Mouse (Mus musculus): ENCODE measurements around the gene Topors. TPM values are rescaled to one million over a fixed set of nuclear protein-coding genes. Genes with fewer than 3 reads are reported as not detected.

Topors gene
- polyA plus RNA-seq, 1 experiment from 2014 or later: 48.3 TPM

DNA sequence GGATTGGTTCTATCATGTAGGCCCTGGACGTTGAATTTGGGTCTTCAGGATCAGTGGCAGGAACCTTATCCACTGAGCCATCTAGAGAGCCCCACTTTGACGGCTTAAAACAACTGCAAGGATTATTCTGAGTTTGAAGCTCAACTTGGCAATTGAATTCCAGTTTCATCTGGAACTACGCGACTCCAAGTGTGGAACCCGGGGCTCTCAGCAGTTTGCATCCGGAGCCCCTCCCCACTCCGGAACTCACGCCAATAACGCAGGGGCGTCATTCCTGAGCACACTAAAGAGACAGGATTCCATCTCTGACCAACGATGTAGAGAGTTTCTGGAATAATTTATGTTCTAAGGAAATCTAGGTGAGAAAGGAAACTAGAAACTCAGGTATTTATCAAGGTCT, 42.5 kb downstream of the Topors start:
- WGBS: 89% methylated on average over 11 of the region's 11 CpGs
- H3K9ac ChIP-seq: no peak overlapping the region
- H3K27me3 ChIP-seq: no peaks in the 10 kb centered on the region
- H3K36me3 ChIP-seq: no peaks in the 10 kb centered on the region; the same call in 1 of the 2 replicates
- no peaks in the 10 kb centered on the region for H3K9me3 ChIP-seq
- no peaks in the 10 kb centered on the region for H3K4me1 ChIP-seq
- no peak overlapping the region for H3K4me3 ChIP-seq
- no peak for ATAC-seq (ENCODE audit: insufficient number of reproducible peaks, insufficient read depth, low FRiP score, low TSS enrichment, low read depth)
- H3K4me2 ChIP-seq: no peak overlapping the region
- H3K27ac ChIP-seq: no peak overlapping the region

DNA sequence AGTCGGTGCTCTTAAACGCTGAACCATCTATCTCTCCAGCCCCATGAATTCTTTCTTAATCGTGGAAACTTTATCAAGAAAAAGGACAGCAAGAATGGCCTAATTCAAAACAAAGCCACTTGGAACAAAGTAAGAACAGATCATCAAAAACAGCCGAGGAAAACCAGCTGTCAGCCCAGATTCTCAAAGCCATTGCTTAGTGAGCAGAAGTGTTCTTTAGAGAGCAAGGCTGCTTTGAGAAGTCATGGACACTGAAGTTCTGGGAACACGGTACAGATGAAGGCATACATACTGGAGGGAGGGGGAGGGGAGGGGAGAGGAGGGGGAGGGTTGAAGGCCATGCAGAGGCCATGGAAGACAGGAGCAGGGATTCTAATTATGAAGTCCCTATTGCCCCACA, 43.6 kb downstream of the Topors start:
- no peak overlapping the region for H3K4me2 ChIP-seq
- H3K4me1 ChIP-seq: no peaks in the 10 kb centered on the region
- no peak overlapping the region for H3K27ac ChIP-seq
- H3K4me3 ChIP-seq: no peak overlapping the region
- H3K9me3 ChIP-seq: no peaks in the 10 kb centered on the region
- ATAC-seq (ENCODE audit: insufficient number of reproducible peaks, insufficient read depth, low FRiP score, low TSS enrichment, low read depth): no peak
- no peak overlapping the region for H3K9ac ChIP-seq
- 55% methylated on average over 5 of the region's 5 CpGs for WGBS
- peaks cover 7% of the 10 kb centered on the region; the same call in 1 of the 2 replicates for H3K27me3 ChIP-seq
- H3K36me3 ChIP-seq: no peaks in the 10 kb centered on the region; the same call in 1 of the 2 replicates

DNA sequence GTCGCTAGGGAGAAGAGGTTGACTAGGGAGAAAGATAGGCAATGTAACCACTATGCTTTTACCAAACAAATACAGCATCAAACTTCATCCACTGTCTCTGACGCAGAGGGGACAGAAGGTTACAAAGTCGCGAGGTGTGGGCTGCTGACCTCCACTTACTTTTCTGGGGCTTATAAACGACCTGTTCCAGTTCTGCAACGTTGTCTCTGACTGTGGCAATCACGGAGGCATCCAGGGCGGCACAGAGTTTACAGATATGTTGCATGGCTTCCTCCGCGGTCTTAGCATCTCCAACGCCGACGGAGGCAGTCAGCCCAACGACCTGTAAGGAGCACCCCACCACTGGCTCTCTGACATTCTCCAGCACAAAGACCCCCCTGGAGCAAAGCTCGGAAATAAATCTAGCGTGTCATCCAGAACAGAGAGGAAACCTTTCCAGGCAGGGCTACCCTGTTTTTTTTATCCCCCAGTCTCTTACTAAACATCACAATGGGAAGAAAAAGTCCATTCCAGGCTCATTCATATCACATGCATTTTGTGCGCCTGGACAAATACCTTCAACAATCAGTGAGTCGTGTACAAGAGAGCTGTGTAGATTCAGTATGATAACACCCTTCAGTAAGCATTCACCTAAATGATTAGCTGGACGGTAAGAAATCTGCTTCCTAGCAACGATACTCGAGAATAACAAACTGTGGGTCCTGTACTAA, 47.6 kb downstream of the Topors start:
- ATAC-seq (ENCODE audit: insufficient number of reproducible peaks, insufficient read depth, low FRiP score, low TSS enrichment, low read depth): no peak
- Histone ChIP-seq H3K27me3 (peaks cover 14% of the 10 kb centered on the region; the same call in 1 of the 2 replicates), H3K27ac (no peak overlapping the region), H3K4me2 (no peak overlapping the region), H3K4me3 (no peak overlapping the region), H3K9me3 (no peaks in the 10 kb centered on the region), H3K4me1 (no peaks in the 10 kb centered on the region), H3K36me3 (no peaks in the 10 kb centered on the region; the same call in 1 of the 2 replicates), H3K9ac (no peak overlapping the region)
- 52% methylated on average over 21 of the region's 21 CpGs for WGBS

DNA sequence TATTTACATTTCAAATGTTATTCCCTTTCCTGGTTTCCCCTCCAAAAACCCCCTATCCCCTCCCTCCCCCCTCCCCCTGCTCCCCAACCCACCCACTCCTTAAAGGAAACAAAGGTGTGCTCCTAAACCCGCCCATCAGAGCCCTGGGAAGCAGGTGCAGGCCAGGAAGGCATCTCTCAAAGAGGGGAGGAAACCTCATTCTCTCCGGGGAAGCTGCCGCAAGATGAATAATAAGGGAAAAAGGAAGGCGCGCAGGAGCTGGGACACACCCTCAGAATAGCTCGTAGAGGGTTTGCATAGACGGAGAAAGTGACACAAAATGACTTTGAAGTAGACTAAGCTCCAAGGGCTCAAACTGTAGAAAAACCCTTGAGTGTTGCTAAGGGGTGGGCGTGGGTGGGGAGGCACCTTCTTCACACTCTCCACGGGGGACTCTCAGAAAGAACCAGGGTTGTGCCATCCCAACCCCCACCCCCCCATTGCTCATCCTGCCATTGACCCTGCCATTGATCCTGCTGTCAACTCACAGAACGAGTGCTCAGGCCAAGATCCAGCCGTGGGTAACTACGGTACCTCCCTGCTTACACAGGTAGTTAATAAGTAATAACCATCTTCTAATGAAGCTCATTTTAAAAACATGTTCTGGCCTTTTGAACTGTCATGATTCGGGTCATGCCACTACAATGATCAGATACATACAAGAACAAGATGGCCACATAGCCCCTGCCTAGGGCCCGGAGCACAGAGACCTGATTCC, 48.5 kb downstream of the Topors start:
- H3K27ac ChIP-seq: no peak overlapping the region
- H3K4me3 ChIP-seq: no peak overlapping the region
- no peaks in the 10 kb centered on the region for H3K9me3 ChIP-seq
- WGBS: 40% methylated on average over 14 of the region's 14 CpGs
- peaks cover 14% of the 10 kb centered on the region; the same call in 1 of the 2 replicates for H3K27me3 ChIP-seq
- no peak overlapping the region for H3K9ac ChIP-seq
- no peak overlapping the region for H3K4me2 ChIP-seq
- H3K36me3 ChIP-seq: no peaks in the 10 kb centered on the region; the same call in 1 of the 2 replicates
- no peaks in the 10 kb centered on the region for H3K4me1 ChIP-seq
- ATAC-seq (ENCODE audit: insufficient number of reproducible peaks, insufficient read depth, low FRiP score, low TSS enrichment, low read depth): no peak

DNA sequence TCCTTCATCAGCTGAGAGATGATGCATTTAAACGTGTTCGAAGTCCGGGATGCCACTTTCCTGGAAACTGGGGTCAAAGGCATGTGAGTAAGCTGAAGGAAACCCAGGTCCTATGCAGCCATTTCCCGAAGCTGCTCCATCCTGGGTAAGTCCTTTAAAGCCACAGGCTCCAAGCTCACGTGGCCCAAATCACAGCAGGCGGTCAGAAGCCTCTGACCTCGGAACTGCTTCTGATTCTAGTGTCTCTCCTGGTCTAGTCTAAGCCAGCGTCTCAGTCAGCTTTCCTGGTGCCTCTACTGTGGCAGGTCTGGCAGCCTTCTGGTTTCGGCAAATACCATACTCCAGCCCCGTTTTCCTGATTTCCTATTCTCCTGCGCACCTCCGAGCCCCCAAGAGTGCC, 49.2 kb downstream of the Topors start:
- Histone ChIP-seq H3K4me2 (no peak overlapping the region), H3K27ac (no peak overlapping the region), H3K9me3 (no peaks in the 10 kb centered on the region), H3K9ac (no peak overlapping the region), H3K4me3 (no peak overlapping the region), H3K36me3 (no peaks in the 10 kb centered on the region; the same call in 1 of the 2 replicates), H3K27me3 (peaks cover 14% of the 10 kb centered on the region; the same call in 1 of the 2 replicates), H3K4me1 (no peaks in the 10 kb centered on the region)
- 29% methylated on average over 12 of the region's 12 CpGs for WGBS
- ATAC-seq (ENCODE audit: insufficient number of reproducible peaks, insufficient read depth, low FRiP score, low TSS enrichment, low read depth): no peak

DNA sequence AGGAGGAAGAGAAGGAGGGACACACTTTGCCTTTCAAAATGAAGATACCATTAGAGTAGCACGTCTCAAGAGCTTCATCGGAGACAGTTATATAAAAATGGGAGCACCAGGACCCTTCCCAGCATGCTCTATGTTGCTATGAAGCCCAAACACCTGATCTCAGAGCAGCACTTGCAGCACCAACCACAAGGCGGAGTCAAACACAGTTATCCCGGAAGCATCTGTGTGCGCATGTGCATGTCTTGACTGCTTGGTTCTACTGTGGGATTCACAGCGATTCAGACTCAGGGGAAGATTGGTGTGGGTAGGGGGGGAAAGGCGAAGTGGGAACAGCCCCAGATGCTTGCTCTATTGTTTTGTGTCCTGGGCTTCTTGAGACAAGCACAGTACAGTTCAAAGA, 51.3 kb downstream of the Topors start:
- Histone ChIP-seq H3K36me3 (no peaks in the 10 kb centered on the region; the same call in 1 of the 2 replicates), H3K27me3 (peaks cover 14% of the 10 kb centered on the region; the same call in 1 of the 2 replicates), H3K9me3 (no peaks in the 10 kb centered on the region), H3K27ac (no peak overlapping the region), H3K4me2 (no peak overlapping the region), H3K4me3 (no peak overlapping the region), H3K4me1 (no peaks in the 10 kb centered on the region), H3K9ac (no peak overlapping the region)
- ATAC-seq (ENCODE audit: insufficient number of reproducible peaks, insufficient read depth, low FRiP score, low TSS enrichment, low read depth): no peak
- 70% methylated on average over 7 of the region's 7 CpGs for WGBS

DNA sequence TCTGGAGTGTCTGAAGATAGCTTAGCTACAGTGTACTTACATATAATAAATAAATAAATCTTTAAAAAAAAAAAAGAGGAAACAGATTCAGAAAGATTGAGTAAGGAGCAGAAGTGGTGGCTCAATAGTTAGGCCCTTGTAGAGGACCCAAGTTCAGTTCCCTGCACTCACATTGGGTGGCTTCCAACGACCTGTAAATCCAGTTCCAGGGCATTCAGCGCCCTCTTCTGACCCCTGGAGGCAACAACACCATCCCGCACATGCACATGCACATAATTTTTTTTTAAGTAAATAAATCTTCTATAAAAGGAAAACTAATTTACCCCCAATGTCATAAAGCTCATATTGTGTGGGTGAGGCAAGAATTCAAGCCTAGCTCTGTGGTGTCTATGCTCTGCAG, 51.7 kb downstream of the Topors start:
- H3K4me3 ChIP-seq: no peak overlapping the region
- no peak overlapping the region for H3K4me2 ChIP-seq
- no peak for ATAC-seq (ENCODE audit: insufficient number of reproducible peaks, insufficient read depth, low FRiP score, low TSS enrichment, low read depth)
- no peak overlapping the region for H3K9ac ChIP-seq
- WGBS: 58% methylated on average over 3 of the region's 3 CpGs
- H3K36me3 ChIP-seq: no peaks in the 10 kb centered on the region; the same call in 1 of the 2 replicates
- no peak overlapping the region for H3K27ac ChIP-seq
- H3K4me1 ChIP-seq: no peaks in the 10 kb centered on the region
- peaks cover 14% of the 10 kb centered on the region; the same call in 1 of the 2 replicates for H3K27me3 ChIP-seq
- H3K9me3 ChIP-seq: no peaks in the 10 kb centered on the region

DNA sequence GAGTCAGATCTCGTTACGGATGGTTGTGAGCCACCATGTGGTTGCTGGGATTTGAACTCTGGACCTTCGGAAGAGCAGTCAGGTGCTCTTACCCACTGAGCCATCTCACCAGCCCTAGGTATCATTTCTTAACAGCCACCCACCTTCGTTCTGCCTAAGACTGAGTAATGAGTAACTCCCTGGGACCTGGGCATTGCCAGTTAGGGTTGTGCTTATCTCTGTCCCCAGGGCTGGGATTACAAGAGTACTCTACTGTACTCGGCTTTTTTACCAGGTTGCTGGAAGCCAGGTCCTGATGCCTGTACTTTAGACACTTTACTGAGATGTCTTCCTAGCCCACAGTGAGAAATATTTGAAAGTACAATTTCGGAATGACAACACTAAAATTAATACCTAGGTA, 57.5 kb downstream of the Topors start:
- Histone ChIP-seq H3K9ac (no peak overlapping the region), H3K9me3 (no peaks in the 10 kb centered on the region), H3K27me3 (no peaks in the 10 kb centered on the region), H3K4me1 (no peaks in the 10 kb centered on the region), H3K27ac (no peak overlapping the region), H3K36me3 (no peaks in the 10 kb centered on the region), H3K4me2 (no peak overlapping the region), H3K4me3 (no peak overlapping the region)
- WGBS: 86% methylated on average over 4 of the region's 6 CpGs
- ATAC-seq (ENCODE audit: insufficient number of reproducible peaks, insufficient read depth, low FRiP score, low TSS enrichment, low read depth): no peak

Other genes with a start within 250 kb of the Topors start
- gene Aco1, start 126.8 kb downstream of the Topors start, polyA plus RNA-seq (2015; fragmentation: Nextera tagmentation; extraction: Ambion mirVana): 46.3 and 46.5 TPM in 2 replicates
- gene Ddx58, start 30.0 kb downstream of the Topors start, polyA plus RNA-seq (2015; fragmentation: Nextera tagmentation; extraction: Ambion mirVana): 8.2 and 11.1 TPM in 2 replicates
- 35.9 and 49.5 TPM in 2 replicates for gene Smim27, start 271 bp downstream of the Topors start, polyA plus RNA-seq (2015; fragmentation: Nextera tagmentation; extraction: Ambion mirVana)
- gene Ndufb6, start 9.6 kb upstream of the Topors start, polyA plus RNA-seq (2015; fragmentation: Nextera tagmentation; extraction: Ambion mirVana): 303 and 307 TPM in 2 replicates
- 0.44 and 0.59 TPM in 2 replicates for gene Tmem215, start 202.3 kb upstream of the Topors start, polyA plus RNA-seq (2015; fragmentation: Nextera tagmentation; extraction: Ambion mirVana)

Data from embryonic facial prominence, embryonic 13.5 days (tissue).